Mouse (Mus musculus): ENCODE measurements around the gene Psmd5.
"Not testable (repeated sequence)": the region's sequence is repeated elsewhere in the genome, so short reads cannot be mapped to it uniquely, and the experiment has no call there.

DNA sequence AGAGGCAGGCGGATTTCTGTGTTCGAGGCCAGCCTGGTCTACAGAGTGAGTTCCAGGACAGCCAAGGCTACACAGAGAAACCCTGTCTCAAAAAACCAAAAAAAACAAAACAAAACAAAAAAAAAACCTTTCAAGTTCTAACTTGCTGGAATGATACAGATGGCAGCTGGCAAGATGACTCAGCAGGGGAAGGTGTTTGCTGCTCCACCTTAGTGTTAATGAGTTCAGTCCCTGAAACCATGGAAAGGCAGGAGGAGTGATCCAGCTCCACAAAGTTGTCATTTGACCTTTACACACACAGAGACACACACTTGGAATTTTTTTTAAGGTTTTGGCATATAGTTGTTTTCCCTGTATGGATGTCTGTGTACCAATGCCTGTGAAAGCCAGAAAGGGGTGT is 58.9 kb downstream of the Psmd5 start:
- not testable (repeated sequence) for TF ChIP-seq CTCF (conservative IDR thresholded peaks at IDR 0.05; ENCODE audit: insufficient read depth, insufficient read length, low read depth, low read length); POLR2A (IDR thresholded peaks at IDR 0.05; ENCODE audit: low read depth, low read length)

Data from kidney, adult 2 months (tissue).